Mouse (Mus musculus) right cerebral cortex, adult 18-20 months (tissue): ENCODE measurements at regions not wholly inside any gene's neighbourhood (a gene's known extent, or its start where the extent isn't known, plus 50 kb on each side); places are given as distances from the start of the nearest gene placed in this dataset.

ENCODE experiments used
- DNase-seq: peaks from one replicate; pipeline ENCODE4 v3.0.0; 2022; ENCODE audit warnings: mixed read lengths

- DNase-seq: peak; percentile 6
Observed at GRCm38 (mm10) chr9:101807249-101807648, 54.4 kb upstream of the 9630041A04Rik start.

- DNase-seq: no peak
Observed at GRCm38 (mm10) chr9:101796718-101797117, 64.9 kb upstream of the 9630041A04Rik start.

DNA sequence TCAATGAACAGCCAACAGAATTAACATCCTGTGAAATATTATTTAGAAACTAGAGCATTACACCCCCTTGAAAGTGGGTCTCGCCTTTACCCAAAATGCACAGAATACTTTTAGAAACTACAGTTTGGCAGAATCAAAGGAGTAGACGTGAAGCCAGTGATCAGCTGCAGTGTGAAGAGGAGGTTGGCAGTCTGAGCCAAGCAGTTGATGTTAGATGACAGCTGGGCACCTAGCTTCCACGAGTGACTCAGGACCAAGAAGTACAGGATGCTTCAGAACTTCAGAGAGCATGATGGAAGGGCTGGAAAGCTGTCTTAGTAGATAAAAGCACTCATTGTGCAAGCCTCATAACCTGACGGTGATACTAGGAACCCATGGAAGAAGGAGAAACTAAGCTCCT, 65.6 kb upstream of the 9630041A04Rik start:
- peak; percentile 14 for DNase-seq

DNA sequence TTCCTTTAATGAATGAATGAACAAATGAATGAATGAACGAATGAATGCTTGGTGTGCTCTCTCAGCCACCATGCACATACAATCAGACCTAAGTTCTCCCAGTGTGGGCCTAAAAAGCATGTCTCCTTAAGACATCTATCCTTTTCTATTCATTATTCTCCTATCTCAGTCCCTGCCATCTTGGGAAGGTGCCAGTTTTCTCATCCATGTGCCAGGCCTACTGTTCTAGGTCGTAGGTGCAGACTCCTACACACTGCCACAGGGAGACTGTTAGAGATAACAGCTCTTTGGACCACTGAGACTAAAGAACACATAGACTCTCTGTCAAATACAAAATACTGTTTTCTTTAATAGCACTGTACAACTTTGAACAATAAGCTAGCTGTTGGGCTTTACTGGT, 66.2 kb upstream of the 9630041A04Rik start:
- no peak for DNase-seq

DNA sequence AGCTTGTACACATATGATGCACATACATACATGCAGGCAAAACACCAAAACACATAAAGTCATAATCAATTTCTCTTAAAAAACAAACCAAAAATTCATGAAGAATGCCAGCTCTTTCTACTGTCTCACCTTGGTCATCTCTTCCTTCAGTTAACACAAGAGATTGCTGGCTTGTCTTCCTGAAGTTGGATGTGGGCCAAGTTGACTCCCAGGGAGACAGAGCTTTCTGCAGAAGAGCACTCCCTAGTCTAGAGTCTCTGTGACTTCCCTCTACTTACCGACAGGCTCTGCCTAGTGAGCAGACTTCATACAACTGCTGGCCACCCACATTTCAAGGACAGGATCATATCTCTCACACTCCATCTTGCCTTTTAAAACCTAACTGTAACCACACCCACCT, 70.7 kb upstream of the 9630041A04Rik start:
- DNase-seq: no peak

DNA sequence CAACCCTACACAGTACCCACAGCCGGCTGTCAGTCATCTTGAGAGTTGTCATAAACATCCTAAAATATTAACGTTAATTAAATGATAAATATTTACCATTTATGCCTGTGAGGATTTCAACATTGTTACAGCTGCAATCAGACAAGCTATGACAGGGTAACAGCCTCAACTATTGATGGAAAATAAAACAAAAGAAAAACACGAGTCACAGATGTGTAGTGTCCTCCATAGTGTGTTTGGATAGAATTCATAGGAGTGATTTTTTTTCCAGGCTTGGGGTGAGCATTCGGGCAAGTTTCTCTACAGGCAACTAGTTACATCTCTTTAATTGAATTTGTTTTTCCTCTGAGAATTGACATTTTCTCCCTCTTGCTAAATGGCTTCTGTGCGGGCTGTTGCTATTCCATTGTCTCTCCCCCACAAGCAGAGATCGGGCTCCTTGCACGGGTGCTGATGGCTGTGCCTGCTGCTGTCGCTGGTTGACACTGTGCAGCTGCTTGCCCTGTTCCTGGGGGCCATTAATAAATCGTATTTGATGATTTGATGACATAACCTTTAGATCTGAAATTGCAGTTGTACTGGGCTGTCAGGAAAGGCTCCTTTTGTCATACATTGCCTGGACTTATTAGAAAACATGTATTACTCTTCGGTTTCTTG, 120.6 kb upstream of the 9630041A04Rik start:
- no peak for DNase-seq

DNA sequence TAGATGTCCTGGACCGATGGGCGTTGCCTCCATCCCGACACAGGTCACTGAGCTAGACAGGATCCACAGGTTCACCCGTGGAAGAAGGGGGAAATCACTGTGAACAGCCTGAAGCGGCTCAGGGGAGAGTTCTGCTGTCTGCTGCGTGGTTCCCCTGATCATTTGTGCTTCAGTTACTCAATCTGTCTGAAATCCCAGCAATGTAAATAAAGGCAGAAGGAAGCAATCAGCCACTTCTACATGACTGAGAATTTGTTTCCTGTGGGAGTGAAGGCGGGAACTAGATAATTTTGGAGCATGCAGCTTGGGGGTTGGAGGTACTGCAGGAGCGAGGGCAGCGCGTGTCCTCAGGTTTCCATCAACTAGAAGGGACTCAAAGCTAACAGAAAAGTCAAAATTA, 122.3 kb upstream of the 9630041A04Rik start:
- peak; percentile 5 for DNase-seq

DNA sequence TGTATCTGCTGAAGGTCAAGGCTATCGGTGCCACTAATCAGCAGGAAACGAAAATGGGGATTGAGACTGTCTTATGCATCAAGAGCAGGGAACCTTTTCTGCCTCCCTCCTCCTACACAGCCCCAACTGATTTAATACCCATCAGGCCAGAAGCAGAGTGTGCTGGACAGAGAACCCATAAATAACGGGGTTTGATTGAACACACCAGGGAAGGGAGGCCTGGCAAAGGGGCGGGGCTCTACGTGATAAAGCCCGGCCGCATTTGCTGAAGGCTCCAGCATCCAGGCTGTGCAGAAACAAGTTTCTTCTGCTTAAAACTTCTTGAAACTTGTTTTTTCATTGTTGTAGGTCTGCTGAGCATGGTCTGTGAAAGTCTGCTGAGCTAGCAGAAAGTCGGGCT, 127.4 kb upstream of the 9630041A04Rik start:
- no peak for DNase-seq

GRCm38 (mm10) chr9:101733611-101734225, 127.9 kb upstream of the 9630041A04Rik start:
- no peak for DNase-seq

DNA sequence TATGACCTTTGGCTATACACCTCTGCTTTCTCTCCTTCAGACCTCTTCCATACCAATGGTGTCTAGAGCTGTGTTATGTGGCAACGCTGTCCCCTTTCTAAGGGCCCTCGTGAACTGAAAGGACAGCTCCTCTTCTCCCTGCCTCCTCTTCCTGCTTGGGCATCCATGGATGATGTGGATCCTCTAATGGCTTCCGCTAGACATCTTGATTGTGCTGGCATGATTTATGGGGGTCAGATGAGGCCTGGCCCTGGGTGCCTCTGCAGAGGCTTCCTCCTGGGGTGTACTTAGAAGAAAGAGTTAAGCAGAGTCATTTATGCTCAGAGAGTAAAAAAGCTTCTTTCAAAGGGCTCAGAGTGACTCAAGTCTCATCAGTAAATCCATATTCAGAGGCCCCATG, 131.5 kb upstream of the 9630041A04Rik start:
- DNase-seq: no peak

DNA sequence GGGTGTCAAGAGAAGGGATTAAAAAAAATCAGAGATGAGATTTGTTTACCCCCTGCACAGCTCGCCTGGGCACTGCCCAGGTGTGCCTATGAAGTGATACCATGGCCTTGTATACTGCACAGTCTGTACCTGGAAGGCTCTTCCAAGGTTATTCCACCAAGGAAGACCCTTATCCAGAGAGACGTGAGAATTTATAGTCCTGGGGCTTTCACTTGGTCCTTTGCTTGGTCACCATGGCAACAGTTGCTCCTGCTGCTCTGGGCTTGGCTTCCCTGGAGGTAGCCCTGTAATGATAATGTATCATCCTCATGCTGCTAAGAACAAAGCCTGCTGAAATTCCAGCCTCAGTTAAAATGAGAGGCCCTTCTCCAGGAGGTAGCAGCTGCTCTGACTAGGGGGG, 143.7 kb upstream of the 9630041A04Rik start:
- DNase-seq: no peak

- no peak for DNase-seq
Observed at GRCm38 (mm10) chr9:101716326-101716725, 145.3 kb upstream of the 9630041A04Rik start.

DNA sequence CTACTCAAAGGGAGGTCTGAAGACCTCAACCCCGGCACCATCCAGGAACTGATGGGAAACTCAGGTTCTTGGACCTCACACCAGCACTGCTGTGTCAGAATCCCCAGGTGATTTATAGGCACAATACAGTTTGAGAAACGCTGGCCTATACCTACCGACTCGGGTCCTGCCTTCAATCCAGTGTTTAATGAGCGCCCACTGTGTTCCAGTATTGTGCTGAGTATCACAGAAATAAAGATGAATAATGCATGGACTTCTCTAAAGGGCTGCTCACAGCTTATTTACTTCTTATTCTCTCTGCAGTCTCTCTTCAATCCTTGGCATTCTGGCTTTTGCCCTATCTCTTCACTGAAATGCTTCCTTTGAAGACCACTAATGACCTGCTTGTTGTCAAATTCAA, 146.8 kb upstream of the 9630041A04Rik start:
- DNase-seq: no peak

DNA sequence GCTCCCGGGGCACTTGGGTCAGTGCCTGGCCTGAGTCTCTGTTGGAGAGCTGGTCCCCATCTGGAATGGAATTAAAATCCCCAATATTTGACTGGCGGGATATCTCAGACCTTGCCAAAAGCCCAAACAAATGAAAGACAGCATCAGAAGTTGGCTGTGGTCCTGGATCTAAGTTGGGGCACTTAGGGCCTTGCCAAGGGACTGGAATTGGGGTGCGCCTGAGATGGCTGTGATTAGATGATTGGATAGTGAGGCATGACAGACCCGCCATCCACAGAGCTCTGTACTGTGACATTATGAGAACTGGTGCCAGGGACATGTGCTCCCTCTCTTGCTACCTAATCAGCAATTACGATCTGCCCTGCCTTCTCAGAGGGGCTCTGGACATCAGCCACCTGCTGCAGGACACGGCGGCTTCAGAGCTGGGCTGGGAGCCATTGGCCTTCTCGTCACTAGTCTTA, 151.0 kb upstream of the 9630041A04Rik start:
- DNase-seq: no peak

DNA sequence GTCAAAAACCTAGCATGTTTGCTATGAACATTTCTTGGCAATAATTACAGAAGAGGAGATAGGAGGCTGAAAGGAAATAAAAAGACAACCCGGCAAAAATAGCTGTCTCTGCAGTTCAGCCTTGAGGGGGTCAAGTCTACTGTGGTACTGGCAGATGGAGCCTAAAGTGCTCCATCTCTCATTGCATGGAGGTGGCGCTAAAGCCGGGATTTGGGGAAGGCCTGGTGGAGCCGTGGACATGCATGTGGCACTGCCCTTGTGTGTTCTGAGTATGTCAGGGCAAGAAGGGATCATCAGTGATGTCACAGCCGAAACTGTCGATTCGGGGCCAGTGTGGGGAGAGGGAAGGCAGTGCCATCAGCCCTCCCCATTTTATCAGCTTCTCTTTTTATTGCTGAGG, 161.3 kb upstream of the 9630041A04Rik start:
- no peak for DNase-seq

- no peak for DNase-seq
Observed at GRCm38 (mm10) chr9:101694054-101694453, 167.6 kb upstream of the 9630041A04Rik start.

DNA sequence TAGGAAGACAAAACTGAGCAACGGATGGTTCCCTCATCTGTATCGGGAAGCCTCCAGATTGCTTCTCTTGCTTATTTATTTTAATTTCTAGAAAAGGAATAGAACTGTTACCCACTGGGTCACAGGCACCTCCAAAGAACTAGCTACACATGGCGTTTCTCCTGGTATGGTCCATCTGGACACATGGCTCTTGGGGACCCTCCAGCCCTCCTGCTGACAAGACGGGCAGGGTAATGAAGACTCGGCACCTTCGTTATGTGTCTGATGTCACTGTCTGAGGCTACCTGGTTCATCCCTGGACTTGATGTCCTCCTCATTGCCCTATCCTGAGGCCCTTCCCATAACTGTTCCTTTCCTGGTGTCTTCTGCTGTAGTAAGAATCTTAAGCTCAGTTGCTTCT, 170.3 kb upstream of the 9630041A04Rik start:
- DNase-seq: no peak

GRCm38 (mm10) chr9:101690916-101691315, 170.7 kb upstream of the 9630041A04Rik start:
- DNase-seq: no peak

- DNase-seq: no peak
Observed at GRCm38 (mm10) chr9:101690402-101690861, 171.2 kb upstream of the 9630041A04Rik start.

DNA sequence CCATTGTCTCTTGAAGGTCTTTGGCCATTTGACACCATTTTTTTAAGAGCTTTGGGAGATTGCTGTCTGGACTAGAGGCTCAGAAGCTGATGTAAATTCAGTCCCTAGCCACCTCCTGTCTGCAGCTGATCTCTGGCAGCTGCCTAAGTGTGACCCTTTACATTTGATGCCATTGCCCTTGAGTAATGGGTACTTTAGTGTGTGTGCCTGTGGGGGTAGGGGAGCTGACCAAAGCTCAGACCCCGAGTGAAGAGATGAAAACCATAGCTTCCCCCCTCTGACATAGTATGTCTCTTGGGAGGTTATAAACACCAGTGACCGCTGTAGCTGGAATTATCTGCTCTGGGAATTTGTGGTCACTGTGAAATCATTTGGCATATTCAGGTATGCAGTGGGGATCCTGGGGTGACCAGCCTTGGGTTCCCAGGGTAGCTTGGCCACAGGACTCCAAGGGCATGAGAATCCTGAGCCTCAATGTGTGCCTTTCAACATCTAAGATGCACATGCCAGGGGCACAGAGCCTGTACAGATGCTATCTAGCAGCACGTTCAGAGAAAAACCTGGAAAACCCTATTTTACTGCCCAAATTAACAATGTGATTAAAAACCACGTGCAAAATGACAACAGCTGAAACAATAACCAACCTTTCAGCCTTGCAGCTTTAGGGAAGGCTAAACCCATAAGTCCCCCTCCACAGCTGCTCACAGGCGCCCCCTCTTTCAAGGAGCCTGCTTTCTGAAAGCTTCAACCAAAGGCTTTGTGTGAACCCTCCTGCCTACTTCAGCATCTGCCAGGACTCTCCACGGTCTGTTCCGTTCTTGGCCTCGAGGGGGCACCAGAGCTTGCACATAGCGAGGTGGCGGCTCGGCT, 171.9 kb upstream of the 9630041A04Rik start:
- peak; percentile 91 for DNase-seq

- DNase-seq: no peak
Observed at GRCm38 (mm10) chr9:101687226-101687625, 174.4 kb upstream of the 9630041A04Rik start.

- DNase-seq: no peak
Observed at GRCm38 (mm10) chr9:101677563-101677962, 184.1 kb upstream of the 9630041A04Rik start.

GRCm38 (mm10) chr9:101670111-101670510, 191.5 kb upstream of the 9630041A04Rik start:
- DNase-seq: no peak

DNA sequence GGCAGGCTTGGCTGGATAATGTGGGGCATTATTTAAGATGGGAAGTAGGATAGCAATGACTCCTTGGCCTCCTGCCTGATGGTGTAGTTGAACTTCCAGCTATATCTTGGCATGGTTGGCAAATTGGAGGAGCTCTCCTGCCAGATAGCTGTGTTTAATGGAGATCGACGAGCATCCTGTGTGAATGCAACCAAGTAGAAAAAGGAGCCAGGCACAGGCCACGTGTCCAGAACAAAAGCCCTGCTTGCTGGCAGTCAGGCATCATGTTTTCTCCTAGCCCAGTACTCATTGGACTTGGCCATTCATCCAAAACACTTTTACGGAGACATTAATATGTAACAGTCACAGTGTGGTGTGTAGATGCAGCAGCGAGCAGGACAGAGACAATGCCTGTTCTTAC, 211.8 kb upstream of the 9630041A04Rik start:
- peak; percentile 1 for DNase-seq
